Mouse (Mus musculus) common myeloid progenitor, adult 5-6 weeks (primary cell): ENCODE results near the gene Acoxl. TPM values are rescaled to one million over a fixed set of nuclear protein-coding genes. Genes with fewer than 3 reads are reported as not detected.

ENCODE experiments used
- ATAC-seq: replicated peaks from 2 replicates; pipeline ENCODE4 v1.8.0; 2016; ENCODE audit warnings: low read depth, mild to moderate bottlenecking, moderate TSS enrichment, inconsistent platforms; ENCODE audit not compliant: poor library complexity, severe bottlenecking
- total RNA-seq: library from RNA; stranded (forward); fragments of 200-1000, 187-1606 nt; gene quantifications from 2 replicates; pipeline ENCODE4 v1.2.3, GENCODE M21; 2017

Gene Acoxl
- total RNA-seq, 1 experiment from 2014 or later: not detected

DNA sequence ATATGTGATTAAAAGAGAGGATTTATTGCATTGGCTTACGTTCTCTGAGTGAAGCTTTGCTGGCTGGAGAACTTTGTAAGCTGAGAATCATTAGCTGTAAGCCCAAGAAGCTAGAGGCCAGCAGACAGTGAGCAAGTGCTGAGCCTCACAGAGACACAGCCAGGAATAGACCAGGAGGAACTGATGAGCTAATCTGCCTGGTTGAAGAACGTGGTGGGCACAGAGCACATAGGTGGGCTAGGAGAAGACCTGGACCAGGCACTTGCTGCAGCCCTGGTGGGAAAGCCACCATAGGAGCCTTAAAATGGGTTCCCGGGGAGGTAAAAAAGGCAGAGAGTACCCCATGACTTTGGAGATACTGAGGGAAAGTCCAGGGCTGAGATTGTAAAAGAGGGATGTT is 228.5 kb downstream of the Acoxl start:
- no peak for ATAC-seq

DNA sequence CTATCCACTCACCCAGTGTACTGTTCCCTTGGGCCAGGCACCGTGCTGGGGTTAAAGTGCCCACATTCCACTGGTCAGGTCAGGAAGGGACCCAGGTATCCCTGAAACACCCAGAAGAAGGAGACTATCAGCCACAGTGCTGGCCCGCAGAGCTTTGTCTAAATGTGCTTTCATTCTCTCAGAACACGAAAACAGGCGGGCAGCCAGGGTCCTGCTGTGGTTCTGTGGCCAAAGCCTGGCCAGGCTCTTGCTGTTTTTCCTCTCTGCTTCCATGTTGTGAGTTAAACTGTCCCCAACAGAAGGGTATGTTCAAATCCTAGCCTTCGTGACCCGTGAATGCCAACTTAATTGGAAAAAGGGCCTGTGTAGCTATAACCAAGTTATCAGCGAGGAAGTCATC is 228.9 kb downstream of the Acoxl start:
- ATAC-seq: no peak

DNA sequence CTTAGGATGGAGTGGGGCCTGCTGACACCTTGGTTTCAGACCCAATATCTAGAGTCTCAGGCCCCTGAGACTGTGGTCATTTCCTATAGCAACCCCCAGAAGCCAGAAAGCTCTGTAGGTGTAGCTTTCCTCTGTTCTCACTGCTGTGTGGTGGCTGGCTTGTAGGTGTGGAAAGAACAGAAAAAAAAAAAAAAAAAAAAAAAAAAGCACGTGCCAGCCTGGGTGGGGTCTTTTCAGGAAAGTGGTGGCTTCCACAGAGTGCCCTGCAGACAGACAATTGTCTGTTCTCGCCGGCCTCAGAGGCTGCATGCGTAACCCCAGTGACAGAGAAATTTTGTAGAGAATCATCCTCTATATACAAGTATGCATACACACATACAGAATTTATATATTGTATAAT is 229.5 kb downstream of the Acoxl start:
- ATAC-seq: no peak

DNA sequence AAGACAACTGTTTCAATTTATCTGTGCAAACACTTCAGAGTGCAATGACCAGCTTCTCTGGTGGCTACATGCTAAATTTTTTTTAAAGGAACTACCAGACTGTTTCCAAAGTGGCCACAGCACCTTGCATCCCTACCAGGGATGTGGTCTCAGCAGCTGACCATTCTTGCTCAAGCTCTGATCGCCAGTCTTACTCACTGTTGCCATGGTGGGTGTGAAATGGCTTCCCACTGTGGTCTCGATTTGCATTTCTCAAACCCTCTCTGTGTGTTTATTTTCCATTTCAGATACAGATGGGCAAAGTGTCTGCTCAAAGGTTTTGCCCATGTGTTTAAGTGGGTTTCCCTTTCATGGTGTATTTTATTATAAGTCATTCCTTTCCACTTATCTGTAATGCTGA is 230.3 kb downstream of the Acoxl start:
- ATAC-seq: no peak

DNA sequence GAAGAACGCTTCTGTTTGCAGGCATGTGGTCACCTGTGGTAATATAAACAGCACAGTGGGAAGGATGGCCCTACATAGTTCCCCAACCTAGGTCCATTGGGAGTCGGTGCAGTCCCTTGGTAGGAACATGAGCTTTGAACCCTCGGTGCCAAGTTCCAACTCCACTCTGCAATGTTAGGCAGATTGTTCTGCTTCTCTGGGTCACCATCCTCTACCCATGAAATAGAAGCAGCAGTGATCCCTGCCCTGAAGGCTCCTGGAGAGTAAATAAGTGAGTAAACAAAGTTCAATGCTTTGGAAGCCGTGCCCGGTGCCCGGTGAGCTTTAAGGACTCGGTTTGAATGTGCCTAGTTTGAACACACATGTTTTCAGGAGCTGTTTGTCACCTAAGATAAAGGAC is 233.1 kb downstream of the Acoxl start:
- ATAC-seq: no peak

DNA sequence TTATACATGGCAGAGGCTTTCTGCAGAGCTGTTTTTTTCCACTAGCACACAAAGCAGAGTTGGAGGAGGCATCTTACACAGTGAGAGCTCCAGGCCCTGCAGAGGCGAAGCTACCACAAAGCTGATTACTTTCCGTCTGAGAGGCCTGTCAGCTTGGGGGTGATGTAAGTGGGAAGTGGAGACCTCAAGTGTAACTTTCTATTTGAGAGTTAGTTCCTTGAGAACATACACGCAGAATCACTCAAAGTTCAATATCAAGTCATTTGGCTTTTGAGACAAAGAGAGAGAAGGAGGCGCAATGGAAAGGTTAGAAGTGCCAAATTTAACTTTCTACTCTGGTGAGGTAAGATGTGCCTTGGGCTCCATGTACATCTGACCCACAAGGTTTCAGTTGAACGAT is 234.3 kb downstream of the Acoxl start:
- ATAC-seq: peak; percentile 84

DNA sequence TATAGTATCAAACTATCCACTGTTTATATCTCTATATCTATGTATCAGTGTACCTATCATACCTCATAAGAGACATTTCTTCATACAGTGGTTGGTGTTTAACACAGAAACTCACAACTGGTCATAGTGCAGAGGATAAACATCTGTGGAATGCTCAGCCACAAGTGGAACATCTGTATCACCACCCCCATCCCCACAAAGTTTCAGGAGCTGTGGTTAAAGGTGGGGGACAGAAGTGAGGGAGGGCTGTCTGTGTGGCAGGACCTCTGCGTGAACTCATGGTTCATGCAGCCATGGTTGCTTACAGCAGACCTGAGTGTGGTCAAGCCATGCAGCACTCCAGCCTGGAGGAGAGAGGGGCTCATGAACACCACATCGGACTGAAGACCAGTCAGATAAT is 234.9 kb downstream of the Acoxl start:
- no peak for ATAC-seq

DNA sequence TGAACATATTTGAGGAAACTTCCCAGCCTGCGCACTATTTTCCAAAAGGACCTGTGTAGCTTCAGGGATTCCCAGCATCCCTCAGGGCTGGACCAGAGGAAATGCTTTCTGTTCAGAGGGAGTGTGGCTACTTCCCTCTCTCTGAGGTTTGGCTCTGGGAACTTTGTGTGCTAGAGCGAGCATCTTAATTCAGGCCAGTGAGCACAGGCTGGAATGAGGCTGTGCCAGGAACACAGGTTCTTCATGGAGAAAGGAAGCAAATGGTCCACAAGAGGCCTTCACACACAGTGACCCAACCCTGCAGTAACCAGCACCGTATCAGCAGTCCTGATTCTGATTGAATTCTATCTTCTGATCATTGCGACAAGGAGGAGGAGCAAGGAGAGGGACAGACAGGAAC is 238.3 kb downstream of the Acoxl start:
- no peak for ATAC-seq

DNA sequence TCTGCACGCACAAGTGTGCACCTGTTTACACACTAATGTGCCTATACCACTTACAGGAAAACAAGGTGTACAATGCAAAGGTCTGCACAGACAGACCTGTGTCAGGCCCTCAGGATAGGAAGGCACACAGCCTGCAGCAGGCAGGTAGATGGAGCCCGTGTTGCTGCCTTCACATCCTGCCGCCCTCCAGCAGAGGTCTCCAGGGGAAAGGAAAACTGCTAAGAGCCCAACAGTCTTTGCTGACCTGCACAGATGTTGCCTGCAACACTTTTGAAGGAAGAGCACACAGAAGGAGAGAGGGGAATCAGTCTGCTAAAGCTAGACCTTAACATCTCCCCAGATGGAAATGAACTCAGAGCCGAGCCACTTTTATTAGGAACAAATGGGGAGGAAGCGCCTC is 240.2 kb downstream of the Acoxl start:
- 0 out of 2 replicates have a peak, but pooled peaks have one; percentile 39 for ATAC-seq

DNA sequence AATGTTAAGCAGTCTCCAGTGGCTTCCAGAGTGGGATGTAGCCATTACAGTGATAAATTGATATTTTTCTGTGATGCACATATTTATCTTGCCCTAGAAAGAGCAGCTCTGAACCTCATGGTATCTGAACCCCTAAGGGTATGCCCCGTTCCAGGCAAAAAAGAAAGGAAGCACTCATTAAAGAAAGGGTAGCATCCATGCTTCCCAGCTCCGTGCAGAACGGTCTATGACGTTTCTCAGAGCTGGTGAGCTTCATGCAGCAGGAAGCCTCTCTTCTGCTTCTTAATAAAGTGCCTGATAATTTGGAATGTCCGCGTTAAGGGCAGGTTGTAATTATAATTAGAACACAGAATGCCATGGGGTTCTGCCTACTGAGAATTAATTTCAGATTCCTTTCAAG is 240.6 kb downstream of the Acoxl start:
- ATAC-seq: no peak

DNA sequence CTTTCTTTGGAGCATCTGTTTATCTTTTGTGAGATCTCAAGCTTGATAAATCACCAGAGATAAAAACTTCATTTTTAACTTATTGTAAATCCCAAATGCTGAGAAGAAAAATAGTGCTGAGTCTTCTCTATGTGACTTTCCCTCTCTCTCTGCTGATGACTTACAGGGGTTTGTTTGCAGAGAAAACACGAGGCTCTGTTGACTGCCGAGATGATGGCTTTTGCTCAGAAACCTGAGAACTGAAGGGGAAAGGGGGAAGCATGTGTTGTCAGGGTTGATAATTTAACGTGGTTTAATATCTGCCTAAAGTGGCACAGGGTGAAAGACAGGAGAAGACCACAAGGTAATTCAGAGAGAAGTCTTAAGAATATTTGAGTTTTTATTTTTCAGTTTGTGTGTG is 245.2 kb downstream of the Acoxl start:
- no peak for ATAC-seq

DNA sequence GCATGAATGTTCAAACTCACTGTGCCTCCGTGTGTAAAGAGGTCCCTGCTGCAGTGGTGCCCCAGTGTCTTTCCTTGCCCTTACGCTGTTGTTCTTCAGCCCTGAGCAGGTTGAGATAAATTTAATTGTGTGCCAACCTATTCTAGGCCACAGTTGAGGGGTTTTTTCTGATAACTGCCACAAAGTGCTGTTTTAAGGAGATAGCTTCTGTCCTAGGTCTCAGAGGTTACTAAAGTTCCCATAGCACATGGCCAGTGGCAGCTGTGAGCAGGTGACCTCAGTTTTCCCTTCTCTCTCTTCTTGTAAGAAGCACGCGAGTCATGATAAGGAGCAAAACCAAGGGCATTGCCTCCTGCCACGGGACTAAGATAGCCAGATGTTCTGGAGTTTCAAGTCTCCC is 245.9 kb downstream of the Acoxl start:
- ATAC-seq: peak; percentile 73

DNA sequence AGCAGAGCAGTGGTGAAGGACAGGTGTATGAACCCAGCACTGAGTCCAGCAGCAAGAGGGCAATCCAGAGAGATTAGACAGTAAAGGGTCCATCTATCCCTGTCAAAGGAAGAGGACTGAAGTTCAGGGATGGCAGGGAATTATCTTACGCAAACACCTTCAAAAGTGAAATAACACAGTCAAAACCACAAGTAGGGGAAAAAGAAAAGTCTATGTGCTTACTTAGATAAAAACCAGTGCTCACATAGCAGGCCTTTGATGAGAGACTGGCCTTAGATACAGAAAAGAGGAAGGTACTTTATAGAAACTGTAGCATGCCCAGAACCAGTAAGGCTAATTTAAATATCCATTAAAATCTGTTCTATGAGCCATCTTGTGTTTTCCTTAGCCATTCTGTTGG is 246.8 kb downstream of the Acoxl start:
- ATAC-seq: peak; percentile 62

DNA sequence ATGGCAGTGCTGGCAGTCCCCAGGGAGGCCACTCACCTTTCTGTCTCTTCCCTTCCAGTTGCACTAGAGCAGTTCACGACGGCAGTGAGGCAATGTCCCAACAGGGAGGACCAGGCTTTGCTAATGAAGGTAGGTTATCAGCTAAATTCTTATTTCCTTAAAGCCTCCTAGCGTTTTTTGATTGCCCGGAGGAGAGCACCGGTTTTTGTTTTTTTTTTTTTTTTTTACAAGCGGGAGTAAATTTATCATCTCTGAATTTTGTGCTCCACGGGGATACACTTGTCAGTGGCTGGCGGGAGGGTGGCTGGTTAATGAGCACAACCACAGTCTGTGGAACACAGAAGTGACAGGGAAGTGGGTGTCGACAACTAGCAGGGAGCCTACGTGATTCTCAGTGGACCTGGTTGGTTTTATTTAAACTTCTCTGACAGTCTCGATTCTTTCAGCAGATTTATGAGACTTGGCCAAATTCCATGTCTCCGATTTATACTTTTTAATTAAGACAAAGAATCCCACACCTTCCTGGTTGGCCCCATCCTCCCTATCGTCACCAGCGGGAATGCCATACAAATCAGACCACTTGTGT is 247.7 kb downstream of the Acoxl start:
- ATAC-seq: no peak

DNA sequence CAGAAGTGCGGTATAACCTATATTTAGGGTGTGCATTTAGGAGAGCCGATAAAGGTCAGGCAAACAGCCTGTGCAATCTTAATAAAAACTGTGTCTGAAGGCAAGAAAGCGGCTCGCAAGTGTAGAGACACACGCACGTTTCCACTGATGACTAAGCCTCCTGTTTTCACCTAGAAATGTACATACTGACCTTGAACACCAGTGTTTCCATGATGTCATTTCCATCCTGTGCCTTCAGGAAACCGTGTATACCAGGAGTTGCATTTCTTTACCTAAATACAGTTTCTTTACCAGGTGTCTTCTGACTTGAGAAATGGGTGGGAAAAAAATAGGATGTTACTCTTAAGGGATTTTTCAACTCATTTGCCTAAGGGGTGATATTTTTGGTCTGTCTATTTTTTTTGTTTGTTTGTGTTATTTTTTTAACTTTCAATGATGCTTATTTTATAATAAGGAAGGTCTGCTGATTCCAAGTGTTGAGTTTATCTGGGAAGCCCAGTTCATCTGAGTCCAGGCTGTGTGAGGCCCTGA is 248.4 kb downstream of the Acoxl start:
- ATAC-seq: no peak

DNA sequence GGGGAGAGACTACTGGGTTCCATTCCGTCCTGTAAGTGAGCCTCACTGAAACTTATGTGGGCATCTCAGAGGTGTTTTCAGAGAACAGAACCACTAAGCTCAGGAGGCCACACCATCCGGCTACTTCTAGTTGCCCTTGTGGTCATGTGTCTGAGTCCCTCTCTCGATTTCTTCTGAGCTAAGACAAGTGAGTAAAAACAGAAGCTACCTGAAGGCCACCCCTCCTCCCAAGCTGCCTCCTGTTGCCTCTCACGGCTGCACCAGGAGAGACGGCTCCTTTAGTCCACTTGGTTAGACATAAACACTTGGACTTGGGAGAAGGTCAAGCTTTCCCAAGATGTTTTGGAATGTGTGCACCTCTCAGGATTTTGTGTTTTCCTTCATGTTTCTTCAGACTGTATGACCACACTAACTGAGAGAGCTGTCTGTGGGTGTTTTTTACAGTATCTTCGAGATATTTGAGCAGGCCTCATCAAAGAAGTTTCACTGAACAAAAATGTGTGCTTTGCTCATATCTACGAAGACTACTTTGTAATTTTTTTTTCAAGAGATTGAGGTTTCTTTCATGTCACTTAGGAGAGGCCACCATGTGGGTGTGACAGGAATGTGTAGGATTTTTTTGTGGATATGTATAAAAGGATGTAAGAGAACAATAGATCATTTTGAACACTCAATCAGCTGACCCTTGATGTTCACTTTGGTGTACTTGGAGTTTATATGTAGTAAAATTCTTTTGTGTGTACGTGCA is 249.3 kb downstream of the Acoxl start:
- no peak for ATAC-seq

DNA sequence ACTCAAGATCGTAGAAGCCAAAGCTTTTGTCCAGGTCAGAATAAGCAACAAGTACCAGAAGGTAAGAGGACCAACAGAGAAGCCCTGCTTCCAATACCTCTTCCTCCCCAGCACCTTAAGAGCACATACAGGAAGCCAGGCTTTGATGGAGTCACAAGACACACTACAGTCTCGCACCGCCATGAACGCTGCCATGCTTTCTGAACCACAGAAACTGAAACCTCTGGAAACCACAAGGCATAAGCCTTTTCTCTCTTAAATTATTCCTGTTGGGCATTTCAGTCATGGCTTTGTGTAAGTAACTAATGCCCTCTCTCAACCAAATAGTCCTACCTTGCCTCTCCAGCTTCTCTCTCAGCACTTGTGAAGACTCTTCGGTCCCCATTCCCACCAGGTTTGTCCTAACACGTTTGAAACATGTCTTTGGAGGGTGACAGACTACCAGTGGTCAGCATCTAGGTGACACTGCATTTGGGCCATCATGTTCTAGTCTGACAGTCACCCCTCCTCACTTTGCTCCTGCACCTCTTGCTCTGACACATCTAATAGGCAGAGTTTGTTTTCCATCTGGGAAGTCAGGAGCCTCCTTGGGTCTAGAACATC is 251.7 kb downstream of the Acoxl start:
- no peak for ATAC-seq

DNA sequence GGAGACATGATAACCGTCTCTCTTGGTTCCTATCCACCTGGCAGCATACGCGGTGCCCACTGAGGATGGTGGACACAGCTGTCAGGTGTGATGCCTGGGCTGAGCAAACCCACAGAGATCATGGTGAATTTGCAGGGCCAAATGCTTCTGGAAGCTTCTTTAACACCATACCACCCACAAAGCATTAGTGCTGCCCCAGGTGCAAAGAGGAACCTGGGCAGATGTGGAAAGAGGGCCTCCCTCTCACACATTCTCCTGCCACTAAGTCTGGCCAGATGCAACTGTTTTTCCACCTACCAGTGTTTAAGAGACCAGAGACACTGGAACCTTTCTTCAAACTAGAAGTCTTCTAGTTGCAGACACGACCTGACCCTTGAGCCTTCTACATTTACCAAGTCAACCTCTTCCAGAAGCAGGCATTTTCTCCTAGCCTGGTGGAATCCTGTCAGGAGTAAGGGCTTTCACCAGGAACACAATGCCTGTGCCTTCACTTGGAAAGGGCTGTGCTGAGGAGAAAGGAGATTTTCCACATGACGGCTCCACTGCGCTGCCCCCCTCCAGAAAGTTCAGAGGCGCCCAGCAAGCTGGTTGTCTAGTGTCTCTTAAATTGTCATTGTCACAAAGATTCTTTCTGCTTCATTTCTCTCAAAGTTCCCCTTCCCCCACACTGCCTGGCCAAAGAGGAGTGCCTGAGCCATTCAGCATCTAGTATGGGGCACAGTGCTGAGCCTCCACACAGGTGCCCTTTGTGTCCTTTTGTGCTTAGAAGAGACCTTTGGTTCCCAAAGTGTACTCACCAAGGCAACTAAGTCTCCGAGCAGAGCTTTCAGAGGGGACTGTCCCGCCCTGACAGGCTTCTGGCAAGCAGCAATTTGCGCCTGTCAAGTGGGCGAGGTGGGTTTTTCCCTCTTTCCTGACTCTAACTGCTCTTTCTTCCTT is 253.0 kb downstream of the Acoxl start:
- ATAC-seq: no peak

DNA sequence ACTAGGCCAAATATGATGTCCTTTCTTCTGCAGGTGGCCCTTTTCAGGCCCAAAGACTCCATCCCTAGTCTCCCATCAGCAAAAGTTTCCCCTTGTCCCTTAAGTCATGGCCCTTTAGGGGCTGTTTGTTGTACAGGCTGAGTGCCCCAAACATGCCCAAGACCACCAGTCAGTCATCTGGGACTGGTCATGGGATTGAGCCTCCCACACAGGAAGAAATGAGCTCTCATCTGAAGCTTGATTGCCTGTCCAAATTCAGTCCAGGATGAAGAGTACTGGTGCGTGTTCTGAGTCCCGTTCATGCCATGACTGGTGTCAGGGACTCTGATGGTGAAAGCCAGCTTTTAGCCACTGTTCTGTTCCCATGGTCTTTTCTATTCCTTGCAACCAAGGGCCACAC is 253.8 kb downstream of the Acoxl start:
- no peak for ATAC-seq

DNA sequence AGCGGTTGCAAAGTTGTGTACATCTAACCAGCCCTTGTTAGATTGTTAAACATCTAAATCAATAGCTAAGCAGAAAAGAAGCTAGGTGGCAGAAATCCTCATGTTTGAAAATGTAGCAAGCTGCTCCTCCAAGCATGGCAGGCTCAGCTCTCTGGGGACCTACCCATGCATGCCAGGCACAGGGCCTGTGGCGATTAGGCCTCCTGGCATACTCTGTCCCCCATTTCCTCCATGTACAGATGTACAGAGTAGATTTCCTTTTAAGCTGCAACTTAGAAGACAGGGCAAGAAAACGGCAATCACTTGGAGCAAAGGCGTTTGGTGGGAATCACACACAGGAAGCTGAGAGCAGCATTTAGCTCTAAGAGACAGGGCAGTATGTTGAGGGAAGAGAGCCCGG is 255.5 kb downstream of the Acoxl start:
- peak; percentile 77 for ATAC-seq
